Mouse (Mus musculus) C2C12 (cell line): Measurements from ENCODE around the gene Gcc2.

Experiments used
- CTCF ChIP-seq: IDR thresholded peaks from one replicate; pipeline ENCODE4 v1.5.1; 2011; ENCODE audit not compliant: control insufficient read depth, insufficient read depth, insufficient read length
- MAX ChIP-seq: IDR thresholded peaks from one replicate; pipeline ENCODE4 v1.6.1; 2011; ENCODE audit warnings: mild to moderate bottlenecking, control low read depth
- MYOG ChIP-seq: IDR thresholded peaks from one replicate; pipeline ENCODE4 v1.6.1; 2011; ENCODE audit not compliant: control insufficient read depth, insufficient read length; ENCODE audit errors: extremely low read depth

- TF ChIP-seq CTCF (no peak), MAX (no peak), MYOG (no peak)
These were observed 44.8 kb upstream of the Gcc2 start for GRCm38 (mm10) chr10:58210514-58210913.
